Mouse (Mus musculus): ENCODE data around the gene Foxl2.

DNA sequence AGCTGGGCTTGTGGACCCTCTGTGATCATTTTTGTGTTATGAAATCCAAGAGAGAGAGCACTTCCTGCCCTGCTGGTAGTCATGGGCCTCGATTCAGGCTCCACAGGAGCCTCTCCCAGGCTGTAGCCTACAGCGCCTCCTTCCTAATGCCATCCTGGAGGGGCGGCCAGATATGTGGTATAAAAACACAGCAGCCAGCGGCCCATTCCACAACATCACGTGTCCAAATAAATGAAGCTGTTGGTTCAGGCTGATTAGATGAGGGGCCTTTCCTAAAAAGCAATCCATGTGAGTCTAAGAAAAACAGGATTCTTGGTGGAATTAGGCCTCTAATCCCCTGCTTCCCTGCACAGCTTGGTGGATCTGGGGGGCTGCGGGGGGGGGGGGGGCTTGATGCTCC lies 22.2 kb upstream of the Foxl2 start:
- TF ChIP-seq CTCF (IDR thresholded peaks at IDR 0.05; ENCODE audit: control insufficient read depth, insufficient read depth, insufficient replicate concordance, low read depth, low read length) (no peak), POLR2A (IDR thresholded peaks at IDR 0.05; ENCODE audit: control insufficient read depth, low read depth, low read length) (no peak)

Measured in testis, adult 2 months (tissue).